Mouse (Mus musculus) lung, postnatal 10 days (tissue): ENCODE measurements around the gene Muc5b.

Experiments
- DNase-seq: peaks from one replicate; pipeline ENCODE4 v3.0.0; 2021

The Muc5b gene

DNA sequence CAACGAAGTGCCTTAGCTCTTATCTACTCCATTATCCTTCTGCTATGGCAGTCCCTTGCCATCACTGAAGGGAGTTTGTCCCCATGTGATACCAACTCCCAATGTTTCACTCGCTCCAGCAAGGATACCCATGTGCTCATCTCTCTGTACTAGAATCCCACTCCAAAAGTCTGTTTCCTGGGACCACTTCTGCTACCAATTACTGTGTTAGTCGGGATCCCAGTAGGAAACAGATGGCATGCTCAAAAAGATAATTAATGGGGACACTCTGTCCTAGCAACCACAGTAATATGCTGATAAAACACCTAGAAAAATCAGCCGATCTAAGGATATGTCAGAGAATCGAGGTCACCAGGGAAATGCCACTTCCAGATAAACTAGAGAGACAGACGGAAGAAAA lies 69.7 kb downstream of the Muc5b start:
- no peak for DNase-seq

DNA sequence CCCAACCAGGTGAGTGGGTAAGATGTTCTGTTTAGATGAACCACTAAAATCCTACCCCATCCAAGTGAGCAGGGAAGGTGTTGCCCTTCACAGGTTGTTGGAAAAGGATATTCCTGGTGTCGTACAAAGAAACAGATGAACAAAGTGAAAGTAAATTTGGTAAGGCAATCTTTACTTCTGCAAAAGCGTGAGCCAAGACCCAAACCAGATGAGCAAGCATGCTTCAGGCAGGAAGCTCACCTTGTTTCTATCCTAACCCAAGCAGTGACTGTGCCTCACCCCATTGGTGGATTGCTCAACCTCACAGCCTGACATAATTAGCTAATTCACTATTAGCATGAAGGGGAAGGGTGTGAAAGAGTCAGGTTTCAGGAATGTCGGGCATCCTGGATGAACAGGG lies 72.4 kb downstream of the Muc5b start:
- no peak for DNase-seq

DNA sequence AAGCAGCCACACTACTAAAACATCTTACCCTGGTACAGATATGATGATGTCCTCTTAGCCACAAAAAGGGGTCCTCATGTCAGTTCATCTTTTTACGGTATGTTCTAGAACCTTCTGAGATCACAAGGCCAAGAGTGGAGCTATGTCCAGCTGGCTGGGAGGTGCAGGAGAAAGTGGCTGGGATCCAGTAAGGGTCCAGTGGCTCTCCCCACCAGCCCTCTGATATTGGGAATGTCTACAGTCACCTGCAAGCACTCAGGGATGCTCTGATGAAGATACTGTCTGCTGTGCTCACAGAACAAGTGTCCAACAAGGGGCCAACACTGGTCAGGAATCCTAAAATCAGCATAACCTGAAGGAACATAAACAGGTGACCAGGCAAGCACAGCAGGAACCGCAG lies 79.5 kb downstream of the Muc5b start, which contains the start of gene Tollip:
Gene Tollip, minus strand, starts transcription at position 101 of the 400 bp plus-strand sequence.
- no peak for DNase-seq
